In genomic region chr3:95141474-95141873, GRCm38 (mm10) we compare ENCODE assay signal across 8 mouse cellular contexts. TPM values are rescaled to one million over a fixed set of nuclear protein-coding genes. Genes with fewer than 3 reads are reported as not detected.
DNase-seq lines count a peak whose midpoint lies in the region; ATAC-seq lines count a peak whose summit lies in the region.

No protein-coding gene starts in this region.

- peak; percentile 59 for DNase-seq in layer of hippocampus, adult 9-11 months
- no peak for DNase-seq in layer of hippocampus, postnatal 10 days (ENCODE audit: low spot score in 2 of 2)
- peak; percentile 85 for DNase-seq in thymus, postnatal 25 days
- DNase-seq in cerebellum, adult 9-11 months, result no peak
- DNase-seq in cerebellum, adult 11 months, result no peak
- DNase-seq in cerebellum, postnatal 4 days (ENCODE audit: low spot score in 2 of 2), result no peak

- ATAC-seq in granulocyte monocyte progenitor cell, adult 5-6 weeks (replicated peaks; ENCODE audit: poor library complexity, severe bottlenecking), result peak; percentile 72
- peak; percentile 28; the same call in 1 of the 2 replicates for ATAC-seq in megakaryocyte-erythroid progenitor cell, adult 5-6 weeks (replicated peaks; ENCODE audit: low FRiP score, low TSS enrichment, poor library complexity, severe bottlenecking)

RNA-seq across cellular contexts. Expression of gene Tnfaip8l2, which starts 0.7 kb away (rescaled TPM):
- 1 to 10 TPM; 3.0 TPM for total RNA-seq in layer of hippocampus, postnatal 10 days (2021)
- 30.5 and 40.2 TPM in 2 replicates for total RNA-seq in granulocyte monocyte progenitor cell, adult 5-6 weeks (2014; fragmentation: Nextera tagmentation)
- 21.0 and 24.3 TPM in 2 replicates for total RNA-seq in granulocyte monocyte progenitor cell, adult 5-6 weeks (2017)
- total RNA-seq in megakaryocyte-erythroid progenitor cell, adult 5-6 weeks (2014; fragmentation: Nextera tagmentation), result 3.3 and 8.1 TPM in 2 replicates
- 3.1 and 6.7 TPM in 2 replicates for total RNA-seq in megakaryocyte-erythroid progenitor cell, adult 5-6 weeks (2017)

RNA-seq across cellular contexts. Expression of gene Lysmd1, which starts 7.6 kb away (rescaled TPM):
- 10 to 100 TPM; 22.4 to 24.6 TPM for total RNA-seq in layer of hippocampus, postnatal 10 days (2021)
- total RNA-seq in granulocyte monocyte progenitor cell, adult 5-6 weeks (2014; fragmentation: Nextera tagmentation), result 3.1 and 4.3 TPM in 2 replicates
- total RNA-seq in granulocyte monocyte progenitor cell, adult 5-6 weeks (2017), result 2.7 and 4.4 TPM in 2 replicates
- 5.4 and 6.9 TPM in 2 replicates for total RNA-seq in megakaryocyte-erythroid progenitor cell, adult 5-6 weeks (2014; fragmentation: Nextera tagmentation)
- 6.2 and 7.2 TPM in 2 replicates for total RNA-seq in megakaryocyte-erythroid progenitor cell, adult 5-6 weeks (2017)

RNA-seq across cellular contexts. Expression of gene Scnm1, which starts 7.7 kb away (rescaled TPM):
- total RNA-seq in layer of hippocampus, postnatal 10 days (2021), result 10 to 100 TPM; 37.5 to 41.8 TPM
- 41.2 and 82.8 TPM in 2 replicates for total RNA-seq in granulocyte monocyte progenitor cell, adult 5-6 weeks (2014; fragmentation: Nextera tagmentation)
- total RNA-seq in granulocyte monocyte progenitor cell, adult 5-6 weeks (2017), result 53.1 and 64.1 TPM in 2 replicates
- total RNA-seq in megakaryocyte-erythroid progenitor cell, adult 5-6 weeks (2014; fragmentation: Nextera tagmentation), result 59.1 and 86.0 TPM in 2 replicates
- total RNA-seq in megakaryocyte-erythroid progenitor cell, adult 5-6 weeks (2017), result 94.4 and 114 TPM in 2 replicates

RNA-seq across cellular contexts. Expression of gene Tmod4, which starts 17.2 kb away (rescaled TPM):
- total RNA-seq in layer of hippocampus, postnatal 10 days (2021), result under 1 TPM in 1 of 2 experiments, not detected in 1; 0.85 TPM
- 9.4 and 13.9 TPM in 2 replicates for total RNA-seq in granulocyte monocyte progenitor cell, adult 5-6 weeks (2014; fragmentation: Nextera tagmentation)
- not detected in 2 replicates for total RNA-seq in granulocyte monocyte progenitor cell, adult 5-6 weeks (2017)
- total RNA-seq in megakaryocyte-erythroid progenitor cell, adult 5-6 weeks (2014; fragmentation: Nextera tagmentation), result 2.4 and 5.1 TPM in 2 replicates
- total RNA-seq in megakaryocyte-erythroid progenitor cell, adult 5-6 weeks (2017), result 0.99 and 2.9 TPM in 2 replicates

RNA-seq across cellular contexts. Expression of gene Sema6c, which starts 18.8 kb away (rescaled TPM):
- total RNA-seq in layer of hippocampus, postnatal 10 days (2021), result 10 to 100 TPM; 71.4 to 75.0 TPM
- not detected in 2 replicates for total RNA-seq in granulocyte monocyte progenitor cell, adult 5-6 weeks (2014; fragmentation: Nextera tagmentation)
- not detected in 2 replicates for total RNA-seq in granulocyte monocyte progenitor cell, adult 5-6 weeks (2017)
- total RNA-seq in megakaryocyte-erythroid progenitor cell, adult 5-6 weeks (2014; fragmentation: Nextera tagmentation), result 0.27 TPM in 1 of 2 replicates, not detected in the other
- total RNA-seq in megakaryocyte-erythroid progenitor cell, adult 5-6 weeks (2017), result 0.99 TPM in 1 of 2 replicates, not detected in the other

Comparison
In these comparisons a context has a peak if more than half of its experiments do, and no peak if none do; other contexts are left out.
1. DNase-seq: peak in layer of hippocampus, adult 9-11 months (single experiment) and thymus, postnatal 25 days (single experiment); none in layer of hippocampus, postnatal 10 days (0 of 2), cerebellum, adult 9-11 months (single experiment), cerebellum, adult 11 months (single experiment) and cerebellum, postnatal 4 days (0 of 2).